Mouse (Mus musculus): ENCODE results near the gene Cd200r1. TPM values are rescaled to one million over a fixed set of nuclear protein-coding genes. Genes with fewer than 3 reads are reported as not detected.

Gene Cd200r1
- polyA plus RNA-seq, 1 experiment from 2014 or later = 0.06 TPM

DNA sequence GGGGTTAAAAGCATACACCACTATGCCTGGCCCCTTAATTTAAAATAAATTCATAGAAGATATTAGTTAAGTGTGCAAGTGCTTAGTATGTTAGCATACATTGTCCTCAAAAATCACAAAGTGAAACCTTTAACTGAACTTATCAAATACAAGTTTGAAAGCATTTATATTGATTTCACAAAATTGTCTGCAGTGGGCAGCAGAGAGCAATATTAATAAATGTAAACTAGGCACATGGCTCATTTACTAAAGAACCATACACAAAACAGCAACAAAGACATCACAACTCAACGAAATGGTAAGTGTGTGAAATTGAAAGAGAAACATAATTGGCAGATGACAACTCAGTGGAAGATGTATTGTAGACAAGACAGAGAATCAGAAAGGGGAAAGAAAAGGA lies 3.7 kb upstream of the Cd200r1 start:
- DNase-seq (ENCODE audit: low read depth, low spot score) (no peak), ATAC-seq (no peak)
- in situ Hi-C loops (cut with MboI; ENCODE audit: low pct_unique_long_range_greater_than_20kb) = loop anchor here (5.0 to 25.0 kb wide), 2 partner anchors 380 to 875 kb away; no protein-coding TSS in a partner anchor
- ChIA-PET CTCF (interaction anchor here (1.9 to 6.6 kb wide), 2 partner anchors 327 to 360 kb away, joined by 7 to 27 read pairs; no protein-coding TSS in a partner anchor), POLR2A (no interaction called here)
- no peaks in the 10 kb centered on the region for H3K27me3 ChIP-seq
- TF ChIP-seq CTCF (IDR thresholded peaks at IDR 0.05) = peak; percentile 37

DNA sequence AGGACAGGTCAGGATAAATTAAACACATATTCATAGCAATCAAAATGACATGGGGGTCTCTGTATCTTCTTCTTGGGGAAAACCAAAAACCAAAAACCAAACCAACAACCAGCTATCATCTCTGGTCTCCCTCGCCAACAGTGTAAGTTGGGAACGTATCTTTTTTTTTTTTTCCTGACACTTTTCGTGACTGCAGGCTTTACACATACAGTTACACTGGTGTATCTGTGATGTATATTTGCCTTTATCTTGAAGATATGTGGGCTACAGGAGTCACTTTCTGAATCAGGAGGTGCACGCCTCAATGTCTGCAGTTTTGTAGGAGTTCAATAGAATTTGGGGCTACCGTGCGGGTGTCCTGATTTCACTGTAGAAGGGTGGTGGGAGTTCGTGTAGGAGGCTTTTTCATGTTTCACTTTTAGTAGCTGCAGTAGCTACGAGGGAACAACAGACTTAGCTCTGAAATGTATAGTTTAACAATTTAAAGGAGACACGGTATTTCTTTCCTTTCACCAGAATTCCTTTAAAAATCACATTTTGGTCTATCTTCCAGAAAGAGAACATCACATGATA lies 870 bp downstream of the Cd200r1 start:
- no peak for DNase-seq (ENCODE audit: low read depth, low spot score)
- ChIA-PET POLR2A (no interaction called here), CTCF (interaction anchor here (0.6 to 2.1 kb wide), 7 partner anchors 13 to 355 kb away, joined by 3 to 16 read pairs (median 4); partner anchors contain the start of gene Gtpbp8)
- no peak for TF ChIP-seq CTCF (IDR thresholded peaks at IDR 0.05)
- H3K27me3 ChIP-seq = no peaks in the 10 kb centered on the region
- in situ Hi-C loops (cut with MboI; ENCODE audit: low pct_unique_long_range_greater_than_20kb) = loop anchor here (5.0 to 25.0 kb wide), 2 partner anchors 321 to 871 kb away; no protein-coding TSS in a partner anchor
- no peak for ATAC-seq

DNA sequence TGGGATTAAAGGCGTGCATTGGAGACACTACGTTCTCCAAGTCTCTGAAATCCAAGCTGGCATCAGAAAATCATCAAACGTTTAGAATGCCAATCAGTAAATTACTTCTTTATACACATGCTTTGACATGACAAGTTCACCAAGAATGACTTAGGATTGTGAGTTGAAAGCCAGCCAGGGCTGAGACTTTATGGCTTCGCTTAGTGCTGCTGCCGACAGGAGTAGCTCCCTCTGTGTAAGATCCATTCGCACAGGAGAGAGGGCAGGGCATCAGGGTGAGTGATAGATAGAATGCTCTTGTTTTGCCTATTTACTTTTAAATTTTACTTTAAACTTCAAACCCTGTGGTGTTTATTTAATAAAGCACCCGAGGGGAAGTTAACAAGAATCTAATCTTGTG lies 2.0 kb downstream of the Cd200r1 start:
- TF ChIP-seq CTCF (IDR thresholded peaks at IDR 0.05) = no peak
- DNase-seq (ENCODE audit: low read depth, low spot score) (no peak), ATAC-seq (no peak)
- H3K27me3 ChIP-seq = no peaks in the 10 kb centered on the region
- in situ Hi-C loops (cut with MboI; ENCODE audit: low pct_unique_long_range_greater_than_20kb) = loop anchor here (5.0 to 25.0 kb wide), 2 partner anchors 320 to 870 kb away; no protein-coding TSS in a partner anchor
- ChIA-PET CTCF (interaction anchor here (0.9 to 2.1 kb wide), 6 partner anchors 11 to 354 kb away, joined by 3 to 16 read pairs (median 4); partner anchors contain the start of gene Gtpbp8), POLR2A (no interaction called here)

DNA sequence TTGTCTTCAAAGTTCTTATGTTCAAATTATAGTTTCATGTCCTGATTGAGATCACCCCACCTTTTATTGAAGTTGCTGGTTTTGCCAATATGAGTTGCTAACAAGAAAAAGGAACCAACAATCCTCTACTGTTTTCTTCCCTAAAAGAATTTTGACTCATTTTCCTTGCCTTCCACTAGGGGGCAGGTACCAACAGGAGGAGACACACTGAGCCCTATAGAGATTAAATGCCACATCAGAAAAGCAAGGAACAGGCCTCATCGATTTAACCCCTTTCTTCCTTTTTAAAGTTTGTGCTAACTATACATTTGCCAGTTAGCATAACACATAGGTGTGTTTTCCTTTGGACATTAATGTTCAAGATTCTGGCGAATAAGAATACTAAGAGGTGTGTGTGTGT lies 2.4 kb downstream of the Cd200r1 start:
- in situ Hi-C loops (cut with MboI; ENCODE audit: low pct_unique_long_range_greater_than_20kb) = loop anchor here (5.0 to 25.0 kb wide), 2 partner anchors 319 to 869 kb away; no protein-coding TSS in a partner anchor
- no peak for ATAC-seq
- peak; percentile 24 for DNase-seq (ENCODE audit: low read depth, low spot score)
- ChIA-PET POLR2A (no interaction called here), CTCF (interaction anchor here (1.0 to 2.1 kb wide), 3 partner anchors 11 to 322 kb away, joined by 3 to 23 read pairs (median 16); no protein-coding TSS in a partner anchor)
- H3K27me3 ChIP-seq = no peaks in the 10 kb centered on the region
- TF ChIP-seq CTCF (IDR thresholded peaks at IDR 0.05) = peak; percentile 71

DNA sequence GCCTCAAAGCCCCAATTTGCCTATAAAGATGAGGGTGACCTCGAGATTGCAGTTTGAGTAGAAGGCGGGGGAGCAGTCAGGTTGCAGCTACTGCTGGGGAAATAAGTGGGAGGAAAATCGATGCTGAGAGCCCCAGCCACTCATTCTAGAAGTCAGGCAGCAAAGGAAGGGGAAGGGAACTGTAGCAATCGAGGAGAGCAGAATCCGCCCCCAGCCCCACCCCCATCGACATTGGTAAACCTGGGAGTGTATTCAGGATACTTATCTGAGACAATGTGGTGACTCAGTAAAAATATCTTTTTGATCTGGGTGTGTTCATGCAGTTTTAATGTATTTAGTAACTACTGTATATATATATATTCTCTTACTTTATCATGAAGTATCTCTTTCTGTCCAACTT lies 7.0 kb downstream of the Cd200r1 start:
- no peaks in the 10 kb centered on the region for H3K27me3 ChIP-seq
- no peak for TF ChIP-seq CTCF (IDR thresholded peaks at IDR 0.05)
- DNase-seq (ENCODE audit: low read depth, low spot score) (no peak), ATAC-seq (no peak)
- ChIA-PET POLR2A (no interaction called here), CTCF (interaction anchor here (1.5 kb wide), 1 partner anchor 348 kb away, joined by 3 read pairs; no protein-coding TSS in a partner anchor)
- in situ Hi-C loops (cut with MboI; ENCODE audit: low pct_unique_long_range_greater_than_20kb) = loop anchor here (25.0 kb wide), 1 partner anchor 865 kb away; no protein-coding TSS in a partner anchor

GRCm38 (mm10) chr16:44773673-44774072 lies 8.1 kb downstream of the Cd200r1 start:
- no peak for DNase-seq (ENCODE audit: low read depth, low spot score)
- POLR2A ChIA-PET = no interaction called here
- in situ Hi-C loops (cut with MboI; ENCODE audit: low pct_unique_long_range_greater_than_20kb) = loop anchor here (25.0 kb wide), 1 partner anchor 864 kb away; no protein-coding TSS in a partner anchor
- CTCF ChIA-PET = interaction anchor here (1.5 kb wide), 1 partner anchor 347 kb away, joined by 3 read pairs; no protein-coding TSS in a partner anchor
- H3K27me3 ChIP-seq = no peaks in the 10 kb centered on the region
- no peak for TF ChIP-seq CTCF (IDR thresholded peaks at IDR 0.05)
- no peak for ATAC-seq

DNA sequence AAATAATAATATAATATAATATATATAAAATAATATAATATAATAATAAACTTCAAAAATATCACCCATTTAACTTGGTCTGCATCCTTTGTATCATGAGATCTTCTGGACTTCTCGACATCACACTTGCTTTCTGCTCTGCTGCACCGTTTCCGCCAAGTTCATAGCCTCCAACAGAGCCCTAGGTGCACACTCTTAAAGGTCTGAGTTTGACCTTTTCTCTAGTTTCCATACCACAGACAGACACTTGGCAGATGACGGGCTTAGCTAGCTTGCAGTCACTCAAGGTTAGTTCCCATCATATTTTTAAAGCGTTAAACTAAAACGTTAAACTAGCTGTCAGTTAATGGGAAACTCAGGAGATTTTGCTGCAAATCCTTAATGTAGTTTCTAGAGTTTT lies 8.7 kb downstream of the Cd200r1 start:
- ChIA-PET POLR2A (no interaction called here), CTCF (interaction anchor here (1.5 kb wide), 1 partner anchor 346 kb away, joined by 3 read pairs; no protein-coding TSS in a partner anchor)
- no peak for ATAC-seq
- in situ Hi-C loops (cut with MboI; ENCODE audit: low pct_unique_long_range_greater_than_20kb) = loop anchor here (25.0 kb wide), 1 partner anchor 863 kb away; no protein-coding TSS in a partner anchor
- DNase-seq (ENCODE audit: low read depth, low spot score) = no peak
- no peak for TF ChIP-seq CTCF (IDR thresholded peaks at IDR 0.05)
- H3K27me3 ChIP-seq = no peaks in the 10 kb centered on the region

GRCm38 (mm10) chr16:44778538-44779147 lies 13.1 kb downstream of the Cd200r1 start:
- in situ Hi-C loops (cut with MboI; ENCODE audit: low pct_unique_long_range_greater_than_20kb) = no loop called here
- no peaks in the 10 kb centered on the region for H3K27me3 ChIP-seq
- ATAC-seq = no peak
- DNase-seq (ENCODE audit: low read depth, low spot score) = no peak
- CTCF ChIA-PET = interaction anchor here (0.8 to 1.1 kb wide), 2 partner anchors 10 to 11 kb away, joined by 3 read pairs; no protein-coding TSS in a partner anchor
- POLR2A ChIA-PET = no interaction called here
- TF ChIP-seq CTCF (IDR thresholded peaks at IDR 0.05) = no peak

DNA sequence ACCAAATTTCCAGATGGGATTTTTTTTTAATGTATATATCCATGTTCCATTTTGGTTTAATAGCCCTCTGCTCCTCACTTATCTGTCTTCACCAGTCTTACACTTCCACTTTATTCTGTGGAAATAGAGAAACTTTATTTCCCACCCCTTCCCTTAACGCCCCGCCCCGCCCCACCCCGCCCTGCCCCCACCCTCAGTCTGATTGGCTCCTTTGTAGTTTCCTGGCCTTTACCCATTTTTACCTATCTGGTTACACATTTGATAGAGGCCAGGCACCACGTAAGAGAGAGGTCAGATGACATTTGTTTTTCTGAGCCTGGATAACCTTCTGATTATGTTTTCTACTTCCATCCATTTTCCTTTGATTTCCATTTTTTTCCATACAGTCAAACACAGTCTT lies 14.0 kb downstream of the Cd200r1 start:
- TF ChIP-seq CTCF (IDR thresholded peaks at IDR 0.05) = no peak
- POLR2A ChIA-PET = no interaction called here
- in situ Hi-C loops (cut with MboI; ENCODE audit: low pct_unique_long_range_greater_than_20kb) = no loop called here
- CTCF ChIA-PET = interaction anchor here (1.1 kb wide), 1 partner anchor 342 kb away, joined by 3 read pairs; no protein-coding TSS in a partner anchor
- H3K27me3 ChIP-seq = no peaks in the 10 kb centered on the region
- DNase-seq (ENCODE audit: low read depth, low spot score) = no peak
- no peak for ATAC-seq

DNA sequence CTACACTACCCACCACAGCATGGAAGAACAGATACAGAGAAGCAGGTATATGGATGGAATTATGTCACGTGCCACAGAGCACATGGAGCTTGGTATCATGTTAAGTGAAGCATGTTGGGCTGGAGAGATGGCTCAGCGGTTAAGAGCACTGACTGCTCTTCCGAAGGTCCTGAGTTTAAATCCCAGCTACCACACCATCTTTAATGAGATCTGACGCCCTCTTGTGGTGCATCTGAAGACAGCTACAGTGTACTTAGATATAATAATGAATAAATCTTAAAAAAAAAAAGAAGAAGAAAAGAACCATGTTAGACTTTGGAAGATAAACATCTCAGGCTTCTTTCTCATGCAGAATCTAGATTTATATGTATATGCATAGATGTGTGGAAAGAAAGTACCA lies 15.2 kb downstream of the Cd200r1 start:
- TF ChIP-seq CTCF (IDR thresholded peaks at IDR 0.05) = peak; percentile 27
- ChIA-PET POLR2A (no interaction called here), CTCF (interaction anchor here (1.1 kb wide), 1 partner anchor 341 kb away, joined by 3 read pairs; no protein-coding TSS in a partner anchor)
- in situ Hi-C loops (cut with MboI; ENCODE audit: low pct_unique_long_range_greater_than_20kb) = no loop called here
- ATAC-seq (no peak), DNase-seq (ENCODE audit: low read depth, low spot score) (no peak)
- no peaks in the 10 kb centered on the region for H3K27me3 ChIP-seq

GRCm38 (mm10) chr16:44786934-44787333 lies 21.4 kb downstream of the Cd200r1 start:
- CTCF ChIA-PET = no interaction called here
- no peak for DNase-seq (ENCODE audit: low read depth, low spot score)
- no peak for ATAC-seq
- no peak for TF ChIP-seq CTCF (IDR thresholded peaks at IDR 0.05)
- in situ Hi-C loops (cut with MboI; ENCODE audit: low pct_unique_long_range_greater_than_20kb) = no loop called here
- POLR2A ChIA-PET = no interaction called here
- H3K27me3 ChIP-seq = no peaks in the 10 kb centered on the region

Data from Patski (cell line).